Comparison of ENCODE assay signal across 16 mouse cellular contexts in the genomic region with DNA sequence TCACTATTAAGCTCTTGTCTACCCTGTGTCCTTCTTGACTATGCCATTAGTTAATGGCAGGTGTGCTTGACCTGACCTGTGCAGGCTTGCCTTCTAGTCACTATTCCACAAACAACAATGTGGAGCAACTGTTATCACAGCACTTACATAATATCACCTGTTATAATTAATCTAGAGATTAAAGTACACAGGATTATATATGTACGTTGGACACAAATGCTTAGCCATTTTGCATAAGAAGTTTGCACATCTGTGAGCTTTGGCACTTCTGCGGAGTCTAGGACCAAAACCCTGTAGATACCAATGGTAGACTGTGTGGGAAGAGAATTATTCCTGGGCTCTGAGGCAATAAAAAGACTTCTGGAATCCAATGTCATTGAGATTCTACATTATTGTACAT.
"Had no signal": no experiment of that assay in that cellular context is flagged by ENCODE, and none has a peak within 500 bp of the region (broad histone marks: within the 10 kb centered on the region; RNA-seq: fewer than 3 reads in every experiment).

No protein-coding gene starts in this region.

- DNase-seq: heart, postnatal 10 days; heart, postnatal 14 days; heart, postnatal 36 days; heart, postnatal 4 days; kidney, adult 11 months; kidney, adult 18-20 months; kidney, adult 2 months; kidney, adult 8-10 months; kidney, adult 9 months; kidney, postnatal 10 days; kidney, postnatal 14 days; kidney, postnatal 25 days; kidney, postnatal 36 days; kidney, postnatal 4 days; layer of hippocampus, adult 9-11 months; layer of hippocampus, postnatal 36 days had no signal
